Mouse (Mus musculus): Measurements from ENCODE around the gene Espl1. TPM values are rescaled to one million over a fixed set of nuclear protein-coding genes. Genes with fewer than 3 reads are reported as not detected.

Gene Espl1
- polyA plus RNA-seq, 1 experiment = 7.1 TPM

- DNase-seq (ENCODE audit: low read depth) = no peak
These were observed 21.9 kb upstream of the Espl1 start for GRCm38 (mm10) chr15:102273982-102274716.

GRCm38 (mm10) chr15:102278726-102279091, 17.4 kb upstream of the Espl1 start:
- DNase-seq (ENCODE audit: low read depth) = no peak

GRCm38 (mm10) chr15:102279092-102279782, 16.8 kb upstream of the Espl1 start, which contains the start of gene Mfsd5:
Mfsd5 (plus strand) TSS chr15:102279454.
- no peak for DNase-seq (ENCODE audit: low read depth)

- DNase-seq (ENCODE audit: low read depth) = no peak
These were observed 16.1 kb upstream of the Espl1 start for GRCm38 (mm10) chr15:102279783-102280520.

- DNase-seq (ENCODE audit: low read depth) = no peak
These were observed 15.4 kb upstream of the Espl1 start for GRCm38 (mm10) chr15:102280623-102281022.

- no peak for DNase-seq (ENCODE audit: low read depth)
These were observed 13.4 kb upstream of the Espl1 start for GRCm38 (mm10) chr15:102282463-102283292.

- no peak for DNase-seq (ENCODE audit: low read depth)
These were observed 12.4 kb upstream of the Espl1 start for GRCm38 (mm10) chr15:102283648-102284047.

GRCm38 (mm10) chr15:102287395-102287794, 8.7 kb upstream of the Espl1 start:
- DNase-seq (ENCODE audit: low read depth) = no peak

- DNase-seq (ENCODE audit: low read depth) = no peak
These were observed 421 bp downstream of the Espl1 start for GRCm38 (mm10) chr15:102296368-102297006.

GRCm38 (mm10) chr15:102302542-102302941, 6.5 kb downstream of the Espl1 start:
- no peak for DNase-seq (ENCODE audit: low read depth)

- DNase-seq (ENCODE audit: low read depth) = no peak
These were observed 12.7 kb downstream of the Espl1 start for GRCm38 (mm10) chr15:102308717-102309116.

GRCm38 (mm10) chr15:102310074-102310845, 14.2 kb downstream of the Espl1 start:
- DNase-seq (ENCODE audit: low read depth) = no peak

GRCm38 (mm10) chr15:102311489-102311888, 15.4 kb downstream of the Espl1 start:
- no peak for DNase-seq (ENCODE audit: low read depth)

- DNase-seq (ENCODE audit: low read depth) = no peak
These were observed 19.2 kb downstream of the Espl1 start for GRCm38 (mm10) chr15:102315292-102315691.

- no peak for DNase-seq (ENCODE audit: low read depth)
These were observed 20.2 kb downstream of the Espl1 start for GRCm38 (mm10) chr15:102316263-102316662.

- no peak for DNase-seq (ENCODE audit: low read depth)
These were observed 28.8 kb downstream of the Espl1 start for GRCm38 (mm10) chr15:102324654-102325473.

GRCm38 (mm10) chr15:102326022-102326576, 30.0 kb downstream of the Espl1 start, which contains the start of gene Pfdn5:
Pfdn5 (plus strand) TSS chr15:102326116.
- no peak for DNase-seq (ENCODE audit: low read depth)

- DNase-seq (ENCODE audit: low read depth) = no peak
These were observed 30.8 kb downstream of the Espl1 start for GRCm38 (mm10) chr15:102326892-102327291.

- no peak for DNase-seq (ENCODE audit: low read depth)
These were observed 35.5 kb downstream of the Espl1 start, which contains the start of gene Myg1 for GRCm38 (mm10) chr15:102331610-102332015. Myg1 (plus strand) TSS chr15:102331709.

Data from gonadal fat pad, adult 2 months (tissue).